Mouse (Mus musculus): Measurements from ENCODE around the gene Atf1. TPM values are rescaled to one million over a fixed set of nuclear protein-coding genes. Genes with fewer than 3 reads are reported as not detected.
A peak's percentile ranks its signal among the peaks of the same experiment; 100 is the strongest.

The Atf1 gene
- polyA plus RNA-seq (2015; fragmentation: Nextera tagmentation; extraction: Ambion mirVana) = 50.4 and 54.4 TPM in 2 replicates

DNA sequence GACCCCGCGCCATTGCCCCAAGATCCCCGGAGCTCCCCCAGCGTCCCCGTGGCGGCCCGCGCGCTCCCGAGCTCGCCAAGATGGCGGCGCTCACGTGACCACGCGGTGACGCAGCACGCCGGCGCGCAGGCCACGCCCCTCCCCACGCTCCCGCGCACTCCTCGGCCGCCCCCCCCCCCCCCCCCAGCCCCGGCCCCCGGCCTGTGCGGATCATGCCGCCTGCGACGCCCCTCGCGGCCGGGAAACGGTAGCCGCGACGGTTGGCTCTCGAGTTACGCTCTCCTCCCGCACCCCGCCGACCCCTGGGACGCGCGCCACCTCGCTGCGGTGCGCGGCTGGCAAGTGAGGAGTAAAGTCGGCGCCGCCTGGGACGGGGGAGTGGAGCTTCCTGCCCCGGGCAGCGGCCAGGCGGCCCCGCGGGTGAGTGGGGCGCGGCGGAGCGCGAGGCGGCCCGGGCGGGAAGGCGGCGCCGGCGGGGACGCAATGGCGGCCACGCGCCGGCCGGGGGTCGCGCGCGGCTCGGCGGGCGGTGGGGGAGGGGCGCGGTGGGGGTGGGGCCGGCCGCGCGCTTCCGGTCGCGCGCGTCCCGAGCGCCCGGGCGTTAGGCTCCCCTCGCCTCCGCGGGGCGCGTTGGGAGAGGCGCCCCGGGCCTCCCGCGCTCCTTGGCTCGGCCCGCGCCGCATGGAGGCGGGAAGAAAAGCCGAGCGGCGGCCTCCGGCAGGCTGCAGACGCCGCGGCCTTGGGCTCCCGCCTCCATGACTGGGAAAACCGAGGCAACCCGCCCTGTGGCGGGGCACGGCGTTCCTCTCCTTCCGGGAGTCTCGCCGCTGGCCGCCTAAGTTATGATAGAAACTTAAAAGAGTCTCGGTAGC is at the start of gene Atf1:
Gene Atf1 (plus strand): TSS at position 157 of the 872 bp plus-strand sequence.
- no peaks in the 10 kb centered on the region for H3K9me3 ChIP-seq
- under 1% methylated on average over 69 of the region's 133 CpGs for WGBS
- no peaks in the 10 kb centered on the region for H3K27me3 ChIP-seq
- peak within 1 kb of the TSS; percentile 100 for H3K27ac ChIP-seq
- peak within 1 kb of the TSS; percentile 63 for H3K4me2 ChIP-seq
- peak within 1 kb of the TSS; percentile 86 for H3K4me3 ChIP-seq
- peaks cover 6% of the 10 kb centered on the region for H3K36me3 ChIP-seq
- peak within 1 kb of the TSS; percentile 97 for H3K9ac ChIP-seq
- peak; percentile 89 for ATAC-seq (ENCODE audit: borderline replicate concordance, extremely low read depth, low FRiP score, low TSS enrichment)
- H3K4me1 ChIP-seq = peaks cover 23% of the 10 kb centered on the region

DNA sequence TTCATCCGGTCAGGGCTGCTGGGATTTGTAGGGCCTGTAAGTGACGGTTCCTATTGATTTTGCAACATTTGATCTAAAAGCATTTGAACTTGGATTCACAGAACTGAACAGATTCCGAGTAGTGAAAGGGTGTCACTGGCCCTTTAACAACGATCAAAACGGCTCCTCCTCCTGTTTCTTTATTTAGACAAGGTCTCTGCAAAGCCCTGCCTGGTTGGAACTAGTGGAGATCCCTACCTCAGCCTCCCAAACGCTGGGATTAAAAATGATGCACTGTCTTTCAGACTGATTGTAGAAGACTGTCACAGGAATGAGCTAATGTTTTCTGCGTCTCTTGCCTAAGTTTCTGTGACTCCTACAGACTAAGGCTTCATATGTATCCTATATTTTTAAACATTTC is 49.1 kb upstream of the Atf1 start:
- WGBS = 51% methylated on average over 7 of the region's 7 CpGs
- H3K4me3 ChIP-seq = no peak overlapping the region
- H3K27me3 ChIP-seq = no peaks in the 10 kb centered on the region
- ATAC-seq (ENCODE audit: borderline replicate concordance, extremely low read depth, low FRiP score, low TSS enrichment) = no peak
- no peak overlapping the region for H3K27ac ChIP-seq
- H3K4me1 ChIP-seq = no peaks in the 10 kb centered on the region
- no peaks in the 10 kb centered on the region for H3K9me3 ChIP-seq
- no peak overlapping the region for H3K9ac ChIP-seq
- H3K36me3 ChIP-seq = peaks cover 42% of the 10 kb centered on the region
- no peak overlapping the region for H3K4me2 ChIP-seq

DNA sequence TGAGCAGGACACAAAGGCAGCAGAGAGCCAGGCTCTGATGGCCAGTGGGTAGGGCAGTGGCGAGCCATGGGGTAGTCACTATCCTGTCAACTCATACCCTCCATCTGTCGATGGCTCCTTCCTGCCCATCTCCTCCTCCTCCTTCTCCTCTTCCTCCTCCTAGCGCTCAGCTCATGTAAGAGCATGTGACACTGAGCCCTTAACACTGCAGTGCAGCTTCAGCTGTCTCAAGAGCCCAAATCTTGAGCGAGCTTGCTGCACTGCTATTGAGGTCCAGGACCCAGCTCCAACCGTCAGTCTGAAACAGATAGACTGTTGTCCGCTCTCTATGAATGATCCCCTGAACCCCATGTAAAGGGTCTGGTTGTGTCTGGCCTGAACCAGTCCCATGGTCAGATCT is 47.9 kb upstream of the Atf1 start:
- Histone ChIP-seq H3K9ac (no peak overlapping the region), H3K4me3 (no peak overlapping the region), H3K27ac (no peak overlapping the region), H3K4me2 (no peak overlapping the region), H3K36me3 (peaks cover 47% of the 10 kb centered on the region), H3K27me3 (no peaks in the 10 kb centered on the region), H3K4me1 (no peaks in the 10 kb centered on the region), H3K9me3 (no peaks in the 10 kb centered on the region)
- 86% methylated on average over 6 of the region's 6 CpGs for WGBS
- no peak for ATAC-seq (ENCODE audit: borderline replicate concordance, extremely low read depth, low FRiP score, low TSS enrichment)

DNA sequence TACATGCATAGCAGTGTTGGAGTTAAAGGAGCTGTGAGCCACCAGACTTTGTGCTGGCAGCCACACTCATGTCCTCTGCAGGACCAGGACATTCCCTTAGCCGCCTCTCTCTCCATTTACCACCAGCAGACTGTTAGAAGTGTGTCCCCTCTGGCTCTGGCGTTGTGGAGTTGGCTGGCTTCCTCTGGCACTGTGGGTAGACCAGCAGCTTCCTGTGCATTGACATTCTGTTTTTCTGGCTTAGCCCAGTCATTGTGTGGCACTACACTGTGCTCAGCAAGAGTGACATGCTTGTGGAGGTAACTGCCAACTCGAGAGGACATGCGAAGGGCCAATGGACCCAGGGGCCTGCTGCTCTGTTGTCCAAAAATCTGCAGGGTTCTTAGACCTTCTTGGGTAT is 47.4 kb upstream of the Atf1 start:
- H3K9me3 ChIP-seq = no peaks in the 10 kb centered on the region
- H3K9ac ChIP-seq = no peak overlapping the region
- H3K4me3 ChIP-seq = no peak overlapping the region
- peaks cover 47% of the 10 kb centered on the region for H3K36me3 ChIP-seq
- H3K4me2 ChIP-seq = no peak overlapping the region
- H3K27ac ChIP-seq = no peak overlapping the region
- H3K4me1 ChIP-seq = no peaks in the 10 kb centered on the region
- 84% methylated on average over 4 of the region's 4 CpGs for WGBS
- ATAC-seq (ENCODE audit: borderline replicate concordance, extremely low read depth, low FRiP score, low TSS enrichment) = no peak
- no peaks in the 10 kb centered on the region for H3K27me3 ChIP-seq

DNA sequence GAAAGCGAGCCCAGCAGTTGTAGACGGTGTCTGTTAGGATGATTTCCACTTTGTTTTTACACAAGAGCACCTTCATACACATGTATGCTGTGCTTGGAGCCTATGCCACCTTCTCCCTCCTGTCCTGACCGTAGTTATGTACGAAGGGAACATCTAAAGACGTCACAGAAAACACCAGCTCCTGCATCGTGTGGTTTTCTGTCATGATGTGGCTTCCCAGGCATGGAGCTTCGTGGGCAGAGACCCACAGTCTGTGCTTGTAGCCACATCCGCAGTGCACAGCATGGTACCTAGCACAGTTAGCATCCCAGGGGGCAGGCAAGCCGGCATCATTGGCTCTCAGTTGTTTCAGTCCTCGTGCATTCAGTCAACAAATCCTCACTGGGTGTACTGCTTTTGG is 45.8 kb upstream of the Atf1 start:
- H3K4me3 ChIP-seq = no peak overlapping the region
- H3K4me2 ChIP-seq = no peak overlapping the region
- H3K9me3 ChIP-seq = no peaks in the 10 kb centered on the region
- no peaks in the 10 kb centered on the region for H3K4me1 ChIP-seq
- ATAC-seq (ENCODE audit: borderline replicate concordance, extremely low read depth, low FRiP score, low TSS enrichment) = no peak
- H3K27ac ChIP-seq = no peak overlapping the region
- 80% methylated on average over 10 of the region's 10 CpGs for WGBS
- no peaks in the 10 kb centered on the region for H3K27me3 ChIP-seq
- no peak overlapping the region for H3K9ac ChIP-seq
- peaks cover 60% of the 10 kb centered on the region for H3K36me3 ChIP-seq

DNA sequence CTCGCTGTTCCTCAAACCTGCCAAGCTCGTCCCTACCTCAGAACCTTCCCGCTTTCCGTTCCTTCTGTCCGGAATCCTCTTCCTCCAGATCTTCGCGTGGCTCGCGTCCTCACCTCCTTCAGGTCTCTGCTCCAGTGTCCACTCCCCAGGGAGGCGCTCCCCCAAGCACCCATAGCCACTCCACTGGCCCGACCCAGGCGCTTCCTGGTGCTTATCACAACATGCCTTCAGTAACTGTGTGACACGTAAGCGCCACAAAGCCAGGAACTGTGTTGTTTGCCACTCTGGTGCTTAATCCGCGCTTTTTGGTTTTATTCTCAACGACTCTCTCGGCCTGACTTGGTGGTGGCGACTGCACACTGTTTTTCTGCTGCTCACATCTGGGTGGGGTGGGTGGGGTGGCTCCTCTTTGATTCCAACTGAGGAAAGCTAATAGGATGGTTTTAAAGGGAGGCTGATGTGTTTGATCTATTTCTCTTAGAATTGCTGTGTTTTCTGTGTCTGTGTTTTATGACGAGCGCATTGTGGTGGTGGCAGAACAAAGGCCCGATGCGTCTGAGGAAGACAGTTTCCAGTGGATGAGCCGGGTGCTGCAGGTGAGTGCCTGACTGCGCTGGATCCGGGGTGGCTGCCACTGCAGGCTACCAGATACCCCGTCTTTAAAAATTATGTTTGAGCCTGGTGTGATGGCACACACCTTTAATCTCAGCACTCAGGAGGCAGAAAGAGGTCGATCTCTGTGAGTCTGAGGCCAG is 44.9 kb upstream of the Atf1 start:
- H3K36me3 ChIP-seq = peaks cover 66% of the 10 kb centered on the region
- ATAC-seq (ENCODE audit: borderline replicate concordance, extremely low read depth, low FRiP score, low TSS enrichment) = no peak

DNA sequence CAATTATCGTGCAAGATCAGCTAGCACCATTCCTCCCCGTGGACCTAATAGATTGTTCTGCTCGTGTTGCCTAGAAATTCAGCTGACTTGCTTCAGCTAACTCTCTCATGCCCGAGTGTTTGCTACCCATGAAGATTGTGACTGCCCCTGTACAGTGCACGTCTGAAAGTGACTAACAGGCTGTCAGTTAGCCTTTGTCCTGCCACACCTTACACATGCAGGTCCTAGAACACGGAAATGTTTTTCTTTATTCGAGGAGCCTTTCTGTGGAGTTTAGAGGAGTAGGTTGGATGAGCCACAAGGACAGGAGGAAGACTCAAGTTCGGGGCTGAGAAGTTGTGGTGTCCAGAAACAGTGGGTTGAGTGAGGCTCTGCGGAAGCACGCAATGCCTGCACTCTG is 44.1 kb upstream of the Atf1 start:
- ATAC-seq (ENCODE audit: borderline replicate concordance, extremely low read depth, low FRiP score, low TSS enrichment) = no peak
- Histone ChIP-seq H3K9me3 (no peaks in the 10 kb centered on the region), H3K27ac (no peak overlapping the region), H3K4me3 (no peak overlapping the region), H3K9ac (no peak overlapping the region), H3K4me1 (no peaks in the 10 kb centered on the region), H3K27me3 (no peaks in the 10 kb centered on the region), H3K4me2 (no peak overlapping the region), H3K36me3 (peaks cover 70% of the 10 kb centered on the region)
- WGBS = 84% methylated on average over 10 of the region's 10 CpGs

More for the DNA sequence above, 44.9 kb upstream of the Atf1 start:
- no peaks in the 10 kb centered on the region for H3K4me1 ChIP-seq
- H3K9me3 ChIP-seq = no peaks in the 10 kb centered on the region
- no peak overlapping the region for H3K4me3 ChIP-seq
- no peaks in the 10 kb centered on the region for H3K27me3 ChIP-seq
- no peak overlapping the region for H3K4me2 ChIP-seq
- WGBS = 85% methylated on average over 28 of the region's 28 CpGs
- H3K27ac ChIP-seq = no peak overlapping the region
- no peak overlapping the region for H3K9ac ChIP-seq

DNA sequence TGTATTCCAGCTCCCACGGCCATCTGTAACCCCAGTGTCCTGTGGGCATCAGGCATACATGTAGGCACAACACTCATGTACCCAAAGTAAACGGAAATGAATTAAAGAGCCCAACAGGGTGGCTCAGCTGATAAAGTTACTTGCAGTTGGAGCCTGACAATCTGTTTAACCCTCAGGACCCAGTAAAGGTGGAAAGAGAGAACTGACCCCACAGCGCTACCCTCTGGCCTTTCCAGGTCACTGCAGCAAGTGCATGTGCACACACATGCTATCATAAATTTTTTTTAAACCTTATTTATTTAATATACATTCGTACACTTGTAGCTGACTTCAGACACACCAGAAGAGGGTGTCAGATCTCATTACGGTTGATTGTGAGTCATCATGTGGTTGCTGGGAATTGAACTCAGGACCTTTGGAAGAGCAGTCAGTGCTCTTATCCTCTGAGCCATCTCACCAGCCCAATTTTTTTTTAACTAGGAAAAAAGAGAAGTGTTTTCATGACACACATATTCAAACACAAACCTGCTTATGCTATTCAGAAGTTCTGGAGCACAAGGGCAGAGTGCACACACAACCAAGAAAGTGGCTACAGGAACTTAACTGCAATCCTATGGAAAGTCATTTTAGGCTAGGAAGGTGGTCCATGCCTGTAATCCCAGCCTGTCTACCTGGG is 42.7 kb upstream of the Atf1 start:
- no peaks in the 10 kb centered on the region for H3K27me3 ChIP-seq
- no peaks in the 10 kb centered on the region for H3K9me3 ChIP-seq
- WGBS = 76% methylated on average over 5 of the region's 5 CpGs
- H3K36me3 ChIP-seq = peaks cover 68% of the 10 kb centered on the region
- no peaks in the 10 kb centered on the region for H3K4me1 ChIP-seq
- H3K27ac ChIP-seq = no peak overlapping the region
- no peak for ATAC-seq (ENCODE audit: borderline replicate concordance, extremely low read depth, low FRiP score, low TSS enrichment)
- no peak overlapping the region for H3K9ac ChIP-seq
- H3K4me3 ChIP-seq = no peak overlapping the region
- H3K4me2 ChIP-seq = no peak overlapping the region

DNA sequence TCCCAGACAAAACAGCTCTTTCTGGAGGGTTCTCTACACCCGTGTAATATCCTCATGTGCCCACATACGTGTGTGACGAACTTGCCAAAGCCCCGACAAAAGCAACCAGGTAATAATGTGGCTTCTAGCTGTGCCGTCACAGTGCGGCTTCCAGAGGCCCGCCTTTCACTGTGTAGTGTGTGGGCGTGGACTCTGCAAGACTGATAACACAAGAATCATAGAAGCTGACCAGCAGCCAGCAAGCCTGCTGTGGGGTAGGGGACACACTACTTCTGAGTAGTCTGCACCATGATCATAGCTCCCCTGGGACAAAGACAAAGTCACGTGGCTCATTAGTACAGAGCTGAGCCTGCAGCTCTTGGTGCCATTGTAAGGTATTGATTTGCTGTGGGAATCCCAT is 41.4 kb upstream of the Atf1 start:
- no peaks in the 10 kb centered on the region for H3K4me1 ChIP-seq
- 86% methylated on average over 9 of the region's 9 CpGs for WGBS
- no peak overlapping the region for H3K27ac ChIP-seq
- no peak overlapping the region for H3K9ac ChIP-seq
- H3K36me3 ChIP-seq = peaks cover 71% of the 10 kb centered on the region
- H3K27me3 ChIP-seq = no peaks in the 10 kb centered on the region
- no peak overlapping the region for H3K4me3 ChIP-seq
- H3K9me3 ChIP-seq = no peaks in the 10 kb centered on the region
- no peak for ATAC-seq (ENCODE audit: borderline replicate concordance, extremely low read depth, low FRiP score, low TSS enrichment)
- H3K4me2 ChIP-seq = no peak overlapping the region

DNA sequence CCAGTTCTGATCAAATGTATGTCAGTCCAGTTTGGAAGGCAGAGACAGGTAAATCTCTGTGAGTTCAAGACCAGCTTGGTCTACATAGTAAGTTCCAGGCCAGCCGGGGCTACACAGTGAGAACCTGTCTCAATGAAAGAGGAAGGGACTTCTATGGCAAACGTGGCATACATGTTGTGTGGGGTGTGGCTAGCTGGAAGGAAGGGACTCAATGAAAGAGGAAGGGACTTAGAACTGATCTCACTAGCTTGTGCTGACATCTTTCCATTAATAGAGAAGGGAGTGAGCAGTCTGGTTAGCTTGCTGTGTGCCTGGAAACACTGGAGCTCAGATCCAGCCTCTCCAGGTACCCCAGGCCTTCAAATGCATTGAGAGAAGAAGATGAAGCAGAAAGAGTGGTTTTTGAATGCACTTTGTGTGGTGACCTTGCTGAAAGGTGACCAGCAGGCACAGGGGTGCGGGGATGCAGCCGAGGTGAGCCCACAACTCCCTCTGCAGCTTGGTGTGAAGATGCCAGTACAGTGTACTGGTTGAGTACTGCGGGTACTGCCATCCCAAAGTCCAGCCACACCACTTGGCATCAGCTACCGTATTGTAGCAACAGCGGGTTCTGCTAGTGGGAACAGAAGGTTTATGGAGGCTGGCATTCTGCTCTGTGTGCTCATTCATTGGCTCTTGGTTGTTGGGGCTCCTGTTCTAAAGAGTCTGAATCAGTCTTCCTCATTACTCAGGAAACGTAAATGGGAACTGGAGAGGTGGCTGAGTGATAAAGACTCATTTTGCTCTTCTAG is 40.5 kb upstream of the Atf1 start:
- ATAC-seq (ENCODE audit: borderline replicate concordance, extremely low read depth, low FRiP score, low TSS enrichment) = no peak
- Histone ChIP-seq H3K36me3 (peaks cover 77% of the 10 kb centered on the region), H3K27me3 (no peaks in the 10 kb centered on the region), H3K9ac (no peak overlapping the region), H3K4me3 (no peak overlapping the region), H3K27ac (no peak overlapping the region), H3K4me1 (no peaks in the 10 kb centered on the region), H3K9me3 (no peaks in the 10 kb centered on the region), H3K4me2 (no peak overlapping the region)
- WGBS = 89% methylated on average over 8 of the region's 8 CpGs

DNA sequence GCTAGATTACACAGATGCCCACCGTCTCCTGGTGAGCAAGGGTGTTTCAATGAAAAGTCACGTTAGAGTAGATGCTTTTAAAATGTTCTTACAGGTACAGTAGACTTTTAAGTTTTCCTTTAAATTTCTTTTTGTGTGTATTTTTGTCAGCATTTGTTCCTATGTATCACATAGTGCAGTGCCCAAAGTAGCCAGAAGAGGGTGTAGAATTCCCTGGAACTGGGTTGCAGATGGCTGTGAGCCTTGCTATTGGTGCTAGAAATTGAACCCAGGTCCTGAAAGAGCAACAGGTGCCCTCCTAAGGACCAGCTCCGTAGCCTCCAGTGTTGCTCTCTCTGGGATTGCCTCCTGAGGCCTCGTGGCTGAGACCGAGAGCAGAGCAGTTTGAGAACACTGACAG is 39.1 kb upstream of the Atf1 start:
- Histone ChIP-seq H3K4me1 (no peaks in the 10 kb centered on the region), H3K4me2 (no peak overlapping the region), H3K27me3 (no peaks in the 10 kb centered on the region), H3K27ac (peak overlapping the region; percentile 7; the same call in 1 of the 2 replicates), H3K9me3 (no peaks in the 10 kb centered on the region), H3K4me3 (no peak overlapping the region), H3K36me3 (peaks cover 74% of the 10 kb centered on the region), H3K9ac (no peak overlapping the region)
- 77% methylated on average over 5 of the region's 5 CpGs for WGBS
- ATAC-seq (ENCODE audit: borderline replicate concordance, extremely low read depth, low FRiP score, low TSS enrichment) = no peak

Data from lung, embryonic 15.5 days (tissue).